Mouse (Mus musculus): ENCODE data around the gene Gm49353. TPM values are rescaled to one million over a fixed set of nuclear protein-coding genes. Genes with fewer than 3 reads are reported as not detected.

Gene Gm49353
- polyA plus RNA-seq (2017; shearing (Covaris generic)): not detected

GRCm38 (mm10) chr10:29198642-29199041 is at the start of gene Gm49353:
Gene Gm49353, plus strand, starts transcription at chr10:29198954.
- ATAC-seq: no peak

DNA sequence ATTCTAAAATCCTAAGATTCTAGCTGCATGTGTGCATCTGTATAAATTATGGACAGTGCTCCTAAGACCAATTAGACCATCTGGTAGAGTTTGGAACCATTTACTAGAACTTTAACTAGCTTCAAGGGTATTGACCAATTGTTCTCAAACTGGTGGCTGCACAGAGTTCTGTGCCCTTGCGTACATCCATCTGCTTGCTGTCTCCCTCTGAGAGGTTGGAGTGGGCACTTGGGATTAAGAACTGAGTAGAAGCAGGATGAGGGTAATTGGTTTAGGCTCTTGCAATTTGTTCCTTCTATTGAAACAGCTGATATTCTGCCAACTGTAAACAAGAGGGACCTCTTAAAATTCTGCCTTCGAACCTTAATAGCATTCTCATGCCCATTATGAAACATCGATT is 43.5 kb upstream of the Gm49353 start:
- ATAC-seq: no peak

GRCm38 (mm10) chr10:29161664-29162063 is 37.1 kb upstream of the Gm49353 start:
- no peak for ATAC-seq

- no peak for ATAC-seq
Measured at GRCm38 (mm10) chr10:29173778-29174177, 25.0 kb upstream of the Gm49353 start.

DNA sequence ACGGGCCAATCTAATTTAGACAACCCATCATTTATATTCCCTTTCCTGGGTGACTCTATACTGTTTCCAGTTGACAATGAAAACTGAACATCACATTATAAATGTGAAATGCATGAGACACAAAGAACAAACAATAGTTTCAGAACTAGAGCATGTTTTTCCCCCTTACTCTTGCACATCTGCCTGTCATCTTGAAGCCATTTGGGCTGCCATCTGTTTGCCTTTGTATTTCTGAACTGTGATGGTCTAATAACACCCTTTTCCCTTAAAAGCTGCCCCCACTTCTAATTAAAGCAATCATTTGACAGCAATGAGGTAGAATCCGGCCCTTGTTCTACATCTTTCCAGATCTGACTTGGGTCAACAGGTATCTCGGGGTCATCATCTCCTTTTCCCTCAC is 23.1 kb upstream of the Gm49353 start:
- no peak for ATAC-seq

DNA sequence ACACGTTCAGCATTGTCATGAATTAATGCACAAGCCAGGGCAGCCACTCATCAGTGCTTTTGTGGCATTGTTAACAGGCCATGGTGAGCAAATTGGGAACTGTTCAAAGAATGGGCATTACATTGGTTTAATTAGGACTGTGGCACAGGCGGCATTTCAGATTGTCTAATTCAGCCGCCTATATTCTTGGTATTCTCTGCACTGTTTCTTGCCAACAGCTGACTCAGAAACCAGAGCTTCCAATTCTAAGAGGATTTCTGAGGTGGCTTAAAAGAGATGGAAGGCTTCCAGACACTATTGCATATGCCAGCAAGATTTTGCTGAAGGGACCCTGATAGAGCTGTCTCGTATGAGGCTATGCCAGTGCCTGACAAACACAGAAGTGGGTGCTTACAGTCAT is 21.9 kb upstream of the Gm49353 start:
- no peak for ATAC-seq

DNA sequence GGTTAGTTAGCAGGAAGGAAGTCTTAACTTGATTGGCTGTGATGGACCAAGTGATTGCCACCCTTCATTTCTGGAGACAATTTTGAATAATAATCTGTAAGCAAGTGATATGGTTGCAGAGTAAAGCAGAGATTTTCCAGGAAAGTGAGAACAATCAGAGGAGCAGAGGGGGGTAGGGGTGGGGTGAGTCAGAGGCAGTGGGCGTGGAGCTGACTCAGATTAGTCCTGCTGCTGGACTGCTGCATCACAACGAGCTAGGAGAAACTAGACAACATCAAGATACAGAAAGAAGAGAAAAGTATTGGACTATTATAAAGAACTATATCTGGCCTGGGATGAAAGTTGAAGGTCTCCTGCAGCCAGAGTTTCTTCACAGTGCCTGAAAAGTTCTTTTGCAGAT is 20.8 kb upstream of the Gm49353 start:
- ATAC-seq: no peak

GRCm38 (mm10) chr10:29180210-29180609 is 18.5 kb upstream of the Gm49353 start:
- ATAC-seq: no peak

GRCm38 (mm10) chr10:29181046-29181445 is 17.7 kb upstream of the Gm49353 start:
- no peak for ATAC-seq

DNA sequence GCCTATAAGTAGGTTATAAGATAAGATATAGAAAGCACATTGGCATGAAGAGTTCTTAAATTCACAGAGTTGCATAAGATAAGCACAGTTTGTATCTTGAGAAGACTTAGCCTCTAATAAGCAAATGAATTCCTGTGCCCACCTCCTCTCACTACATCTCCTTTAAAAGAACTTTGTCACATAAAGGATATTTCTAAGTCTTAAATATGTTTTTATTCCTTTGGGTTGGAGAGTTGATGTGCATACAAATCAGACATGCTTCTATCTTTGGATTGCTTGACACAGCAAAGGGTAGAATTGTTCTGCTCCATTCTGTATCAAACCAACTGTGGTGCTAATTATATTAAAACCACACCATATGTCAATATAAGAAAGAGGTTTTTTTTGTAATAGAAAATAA is 5.0 kb upstream of the Gm49353 start:
- ATAC-seq: no peak

DNA sequence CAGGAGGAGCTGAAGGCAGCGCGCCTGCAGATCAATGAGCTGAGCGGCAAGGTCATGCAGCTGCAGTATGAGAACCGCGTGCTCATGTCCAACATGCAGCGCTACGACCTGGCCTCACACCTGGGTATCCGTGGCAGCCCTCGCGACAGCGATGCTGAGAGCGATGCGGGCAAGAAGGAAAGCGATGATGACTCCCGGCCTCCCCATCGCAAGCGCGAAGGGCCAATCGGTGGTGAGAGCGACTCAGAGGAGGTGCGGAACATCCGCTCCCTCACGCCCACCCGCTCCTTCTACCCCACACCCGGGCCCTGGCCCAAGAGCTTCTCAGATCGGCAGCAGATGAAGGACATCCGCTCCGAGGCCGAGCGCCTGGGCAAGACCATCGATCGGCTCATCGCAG is 1.9 kb upstream of the Gm49353 start:
- no peak for ATAC-seq

DNA sequence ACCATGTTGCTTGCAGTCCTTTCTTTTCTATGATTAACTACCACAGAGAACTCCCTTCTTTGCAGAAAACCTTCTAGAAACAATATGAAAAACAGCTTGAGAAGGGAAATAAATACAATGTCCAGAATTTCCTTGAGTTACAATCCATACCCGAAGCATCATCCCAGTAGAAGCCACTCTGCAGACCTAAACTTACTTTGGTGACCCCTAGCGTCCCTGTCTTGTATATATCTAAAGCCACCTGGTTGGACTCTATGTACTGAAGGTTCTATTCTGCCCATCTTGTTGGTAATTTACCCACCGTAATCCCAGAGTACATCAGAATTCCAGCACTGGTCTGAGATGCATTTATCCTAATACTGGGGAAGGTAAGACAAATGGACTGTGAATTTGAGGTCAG is 1.1 kb downstream of the Gm49353 start:
- no peak for ATAC-seq

DNA sequence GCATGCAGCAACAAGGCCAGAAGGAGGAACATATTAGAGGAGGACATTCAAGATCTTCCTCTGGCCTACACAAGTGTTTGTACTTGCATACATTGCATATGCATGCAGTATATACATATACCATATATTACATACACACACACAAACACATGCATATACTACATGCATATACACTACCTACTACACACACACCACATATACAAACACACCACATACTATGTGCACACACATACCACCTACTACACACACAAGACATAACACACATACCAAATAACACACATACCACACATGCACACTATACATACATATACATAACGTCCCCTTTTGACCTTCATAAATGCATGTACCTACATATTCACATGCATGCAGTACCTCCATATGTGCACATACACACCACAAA is 1.9 kb downstream of the Gm49353 start:
- ATAC-seq: no peak

DNA sequence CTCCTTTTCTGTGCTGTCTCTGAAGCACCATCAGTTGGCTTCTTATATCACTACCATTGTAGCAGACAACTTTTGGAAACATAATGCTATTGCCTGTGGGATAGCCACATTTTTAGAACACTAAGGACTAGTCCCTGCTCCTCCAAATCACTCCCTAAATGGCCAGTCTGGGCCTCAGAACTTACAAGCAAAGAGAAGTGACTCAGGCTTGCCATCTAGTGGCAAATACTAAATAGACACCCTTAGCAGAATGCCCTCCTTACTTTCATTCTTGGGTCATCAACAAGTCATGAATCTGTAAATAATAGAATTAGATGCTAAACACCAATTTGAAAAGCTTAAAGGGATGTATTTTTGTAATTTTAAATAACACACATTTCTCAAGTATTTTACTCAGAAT is 8.0 kb downstream of the Gm49353 start:
- no peak for ATAC-seq

DNA sequence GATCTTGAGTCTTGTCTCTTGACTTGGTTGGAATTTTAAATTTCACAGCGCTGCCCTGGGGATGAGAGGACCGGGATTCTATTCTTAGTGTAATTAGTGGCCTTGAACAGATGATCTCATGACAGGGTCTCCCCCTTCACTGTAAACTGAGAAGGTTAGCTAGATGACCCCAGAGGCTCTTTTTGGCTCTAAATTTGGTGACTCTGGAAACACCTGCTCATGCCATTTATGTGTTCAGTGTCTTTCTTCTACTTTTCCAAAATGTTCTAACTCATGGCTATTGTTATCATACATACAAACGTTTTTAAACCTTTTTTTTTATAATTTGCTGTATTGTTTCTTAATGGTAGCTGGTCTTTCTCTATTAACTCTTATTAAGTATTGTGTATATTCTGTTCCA is 10.0 kb downstream of the Gm49353 start:
- no peak for ATAC-seq

- no peak for ATAC-seq
Measured at GRCm38 (mm10) chr10:29211453-29211852, 12.7 kb downstream of the Gm49353 start, which contains the start of gene 9330159F19Rik. Gene 9330159F19Rik, plus strand, starts transcription at chr10:29211606.

DNA sequence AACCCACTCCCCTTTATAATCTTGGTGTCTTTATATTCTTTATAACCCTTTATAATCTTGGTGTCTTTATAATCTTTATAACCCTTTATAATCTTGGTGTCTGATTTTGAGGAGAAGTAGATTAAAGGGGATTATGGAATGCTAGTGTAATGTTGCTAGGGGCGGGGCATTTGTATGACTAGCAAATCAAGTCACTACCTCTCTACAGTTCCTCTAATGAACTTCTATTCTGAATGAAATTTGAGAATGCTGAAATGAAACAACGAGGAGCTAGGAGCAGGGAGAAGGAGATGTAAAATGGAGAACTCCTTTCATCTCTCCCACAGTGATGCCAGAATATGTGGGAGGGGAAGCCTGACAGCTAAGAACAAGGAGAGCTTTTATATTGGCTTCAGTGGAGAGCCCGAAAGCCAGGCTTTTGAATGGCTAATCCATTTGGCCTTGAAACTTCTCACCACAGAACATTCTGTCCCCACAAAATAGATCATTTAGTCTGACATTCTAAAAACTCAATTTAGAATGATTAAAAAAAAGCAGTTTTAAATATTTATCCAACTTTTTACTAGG is 14.9 kb downstream of the Gm49353 start:
- ATAC-seq: no peak

- ATAC-seq: no peak
Measured at GRCm38 (mm10) chr10:29216957-29217356, 18.2 kb downstream of the Gm49353 start.

- ATAC-seq: no peak
Measured at GRCm38 (mm10) chr10:29217451-29217850, 18.7 kb downstream of the Gm49353 start.

GRCm38 (mm10) chr10:29225329-29225728 is 26.6 kb downstream of the Gm49353 start:
- ATAC-seq: no peak

GRCm38 (mm10) chr10:29231208-29231607 is 32.5 kb downstream of the Gm49353 start:
- no peak for ATAC-seq
